Mouse (Mus musculus) bone marrow, adult 2 months (tissue): ENCODE measurements around the gene Zfp646.

Experiments
- CTCF ChIP-seq: fragments of 200-500 bp; IDR thresholded peaks from 2 replicates; pipeline ENCODE4 v1.5.1; 2011; ENCODE audit warnings: low read length, control low read depth; ENCODE audit not compliant: control insufficient read depth, insufficient read depth
- POLR2A ChIP-seq: fragments of 200-500 bp; IDR thresholded peaks from 2 replicates; pipeline ENCODE4 v1.6.1; 2011; ENCODE audit warnings: low read depth, mild to moderate bottlenecking, control low read depth, low read length, borderline replicate concordance; ENCODE audit not compliant: control insufficient read depth

DNA sequence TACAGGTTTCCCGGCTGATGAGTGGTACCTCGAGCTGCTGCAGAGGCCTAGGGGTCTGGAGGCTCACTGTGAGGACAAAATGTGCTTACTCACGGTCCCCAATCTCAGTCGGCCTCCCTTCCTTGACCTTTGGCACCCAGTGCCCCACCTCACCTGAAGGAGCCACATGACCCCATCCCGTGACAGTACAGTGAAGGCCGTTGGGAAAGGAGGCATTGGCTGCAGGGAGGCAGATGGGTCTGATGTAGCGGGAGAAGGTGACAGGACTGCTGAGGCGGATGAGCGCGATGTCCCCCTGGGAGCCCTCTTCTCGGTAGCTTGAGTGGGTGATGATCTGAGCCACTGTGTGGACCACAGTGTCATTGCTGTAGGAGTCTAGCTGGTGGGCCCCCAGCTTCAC is 50.8 kb downstream of the Zfp646 start:
- TF ChIP-seq POLR2A (no peak), CTCF (no peak)
